Mouse (Mus musculus) neural tube, embryonic 12.5 days (tissue): ENCODE data around the gene Nr4a2. TPM values are rescaled to one million over a fixed set of nuclear protein-coding genes. Genes with fewer than 3 reads are reported as not detected.

Experiments used
- ATAC-seq: fragments of 200-750 bp; cut with Nextera tagmentation; 2 replicates; pipeline ENCODE4 v1.8.0; 2017; ENCODE audit warnings: low read depth, mild to moderate bottlenecking, moderate TSS enrichment, moderate library complexity; ENCODE audit not compliant: low FRiP score
- H3K27ac ChIP-seq: fragments of 300-500 bp; sonication (generic); 2 replicates; pipeline ENCODE4 v1.5.1; 2016
- H3K27me3 ChIP-seq: fragments of 300-500 bp; sonication (generic); replicated peaks from 2 replicates; pipeline ENCODE4 v1.6.1; 2016; ENCODE audit warnings: mild to moderate bottlenecking
- H3K36me3 ChIP-seq: fragments of 300-500 bp; sonication (generic); 2 replicates; pipeline ENCODE4 v1.6.1; 2016; ENCODE audit warnings: mild to moderate bottlenecking
- H3K4me1 ChIP-seq: fragments of 300-500 bp; sonication (generic); 2 replicates; pipeline ENCODE4 v1.6.1; 2016
- H3K4me2 ChIP-seq: fragments of 300-500 bp; sonication (generic); replicated peaks from 2 replicates; pipeline ENCODE4 v1.6.1; 2016; ENCODE audit warnings: mild to moderate bottlenecking
- H3K4me3 ChIP-seq: fragments of 300-500 bp; sonication (generic); 2 replicates; pipeline ENCODE4 v1.5.1; 2016
- H3K9ac ChIP-seq: fragments of 300-500 bp; sonication (generic); 2 replicates; pipeline ENCODE4 v1.6.1; 2016; ENCODE audit warnings: mild to moderate bottlenecking
- H3K9me3 ChIP-seq: fragments of 300-500 bp; sonication (generic); 2 replicates; pipeline ENCODE4 v1.6.1; 2016; ENCODE audit warnings: mild to moderate bottlenecking
- WGBS: fragments of 180-500 bp; shearing (Covaris S2); methylation state at CpG from one replicate; pipeline ENCODE4 v1.1.7; 2016; 5-methylcytosine and 5-hydroxymethylcytosine counted together
- polyA plus RNA-seq: library from polyadenylated mRNA; unstranded; fragments of >200 nt; fragmentation: Nextera tagmentation; extraction: Ambion mirVana; gene quantifications from 2 replicates; pipeline ENCODE4 v1.2.1, GENCODE M21; 2016

Gene Nr4a2
- polyA plus RNA-seq, 1 experiment from 2014 or later: 20.7 TPM

DNA sequence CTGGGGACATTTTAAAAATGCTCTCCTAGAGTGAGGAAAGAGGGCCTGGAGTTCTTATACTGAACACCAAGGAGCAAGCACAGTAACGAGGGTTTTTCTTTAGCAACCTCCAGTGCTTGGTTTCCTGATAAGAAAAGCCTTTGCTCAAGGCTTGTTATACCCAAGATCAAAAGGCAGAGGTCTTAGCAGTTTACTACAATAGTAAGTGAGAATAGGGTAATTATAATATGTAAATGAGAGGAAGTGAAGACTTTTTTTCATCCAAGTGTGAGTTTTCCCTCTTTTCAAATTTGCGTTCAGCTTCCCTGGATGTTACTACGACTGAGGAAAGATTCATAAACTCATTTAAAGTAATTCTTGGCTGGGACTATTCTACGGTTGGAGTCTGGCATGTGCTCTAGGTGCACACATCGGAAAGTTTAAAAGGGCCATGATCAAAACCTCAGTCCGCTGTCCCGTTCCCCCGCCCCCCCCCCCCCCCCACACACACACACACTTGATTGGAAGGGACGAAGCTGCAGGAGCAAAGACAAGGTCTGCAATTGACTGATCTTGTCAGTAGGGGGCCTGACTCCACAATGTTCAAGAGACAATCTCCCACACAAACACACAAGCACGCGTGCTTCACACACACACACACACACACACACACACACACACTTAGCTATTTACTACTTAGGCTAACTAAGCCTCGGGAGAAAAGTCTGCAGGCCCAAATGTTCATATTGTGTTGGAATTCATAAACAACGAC is 6.4 kb downstream of the Nr4a2 start:
- WGBS: 5% methylated on average over 13 of the region's 13 CpGs
- Histone ChIP-seq H3K4me1 (peaks cover 16% of the 10 kb centered on the region), H3K27me3 (peaks cover 28% of the 10 kb centered on the region), H3K9me3 (no peaks in the 10 kb centered on the region), H3K27ac (no peak overlapping the region), H3K4me3 (peak overlapping the region; percentile 79), H3K36me3 (no peaks in the 10 kb centered on the region), H3K4me2 (peak overlapping the region; percentile 90), H3K9ac (0 out of 2 replicates have a peak overlapping the region, but pooled peaks have one; percentile 49)
- no peak for ATAC-seq

DNA sequence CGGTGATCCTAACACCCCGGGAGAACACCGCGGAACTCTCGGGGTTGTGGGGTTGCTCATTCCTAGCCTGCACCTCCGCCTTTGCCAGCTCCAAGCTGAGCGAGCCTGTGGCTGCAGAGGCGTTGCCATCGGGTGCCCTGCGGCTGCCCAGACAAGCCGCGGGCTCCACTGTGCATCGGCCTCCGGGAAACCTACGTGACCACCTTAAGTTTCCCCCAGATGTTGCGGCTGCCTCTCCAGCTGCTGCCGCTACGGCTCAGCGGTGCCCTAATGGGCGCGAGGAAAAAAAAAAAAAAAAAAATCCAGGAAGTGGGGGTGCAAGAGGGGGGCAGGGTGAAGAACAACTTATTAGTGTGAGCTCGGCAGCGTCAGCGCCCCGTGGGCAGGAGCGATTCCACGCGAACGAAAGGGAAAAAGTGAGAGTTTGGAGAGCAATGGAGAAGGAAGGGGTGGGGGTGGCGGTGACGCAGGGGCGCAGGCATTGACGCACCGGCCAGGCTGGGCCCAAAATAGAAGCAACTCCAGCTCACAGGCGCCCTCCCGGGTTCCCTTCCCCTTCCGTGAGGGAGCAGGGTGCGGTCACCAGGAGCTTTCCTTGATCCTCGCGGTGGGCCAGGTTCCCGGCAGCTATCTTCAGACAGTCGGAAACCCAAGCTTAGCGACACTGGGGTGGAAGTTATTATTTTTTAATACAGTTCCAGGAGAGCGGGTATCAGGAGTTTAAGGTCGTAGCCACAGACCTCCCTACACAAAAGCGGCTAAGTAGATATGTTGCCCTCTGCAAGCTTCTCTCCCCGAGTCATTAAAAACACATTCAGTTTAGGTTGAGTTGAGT is 7.2 kb downstream of the Nr4a2 start:
- peak overlapping the region; percentile 90 for H3K4me2 ChIP-seq
- no peaks in the 10 kb centered on the region for H3K9me3 ChIP-seq
- under 1% methylated on average over 47 of the region's 47 CpGs for WGBS
- no peaks in the 10 kb centered on the region for H3K36me3 ChIP-seq
- ATAC-seq: peak; percentile 9
- H3K4me3 ChIP-seq: peak overlapping the region; percentile 79
- peak overlapping the region; percentile 49 for H3K9ac ChIP-seq
- no peak overlapping the region for H3K27ac ChIP-seq
- H3K4me1 ChIP-seq: peaks cover 23% of the 10 kb centered on the region
- H3K27me3 ChIP-seq: peaks cover 36% of the 10 kb centered on the region

DNA sequence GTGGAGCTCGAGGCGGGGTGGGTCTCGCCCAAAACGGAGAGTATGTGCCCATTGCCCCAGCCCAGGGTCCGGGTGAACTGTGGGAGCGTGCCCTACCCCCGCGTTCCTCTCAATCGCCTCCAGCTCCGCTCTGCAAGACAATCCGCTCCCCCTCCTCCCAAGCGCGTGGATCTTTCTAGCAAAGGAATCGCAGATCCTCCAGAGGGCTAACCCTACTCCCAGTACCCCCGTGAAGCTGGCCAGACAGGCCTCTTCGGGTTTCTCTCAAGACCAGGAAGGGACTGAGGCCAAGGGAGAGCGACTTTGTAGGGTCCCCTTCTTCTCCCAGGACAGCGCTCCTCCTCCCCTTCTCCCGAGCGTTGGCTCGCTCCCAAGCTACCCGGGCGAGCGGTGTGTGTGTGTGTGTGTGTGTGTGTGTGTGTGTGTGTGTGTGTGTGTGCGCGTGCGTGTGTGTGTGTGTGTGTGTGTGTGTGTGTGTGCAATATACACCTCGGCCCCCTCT is 7.9 kb downstream of the Nr4a2 start:
- H3K4me1 ChIP-seq: peaks cover 28% of the 10 kb centered on the region

DNA sequence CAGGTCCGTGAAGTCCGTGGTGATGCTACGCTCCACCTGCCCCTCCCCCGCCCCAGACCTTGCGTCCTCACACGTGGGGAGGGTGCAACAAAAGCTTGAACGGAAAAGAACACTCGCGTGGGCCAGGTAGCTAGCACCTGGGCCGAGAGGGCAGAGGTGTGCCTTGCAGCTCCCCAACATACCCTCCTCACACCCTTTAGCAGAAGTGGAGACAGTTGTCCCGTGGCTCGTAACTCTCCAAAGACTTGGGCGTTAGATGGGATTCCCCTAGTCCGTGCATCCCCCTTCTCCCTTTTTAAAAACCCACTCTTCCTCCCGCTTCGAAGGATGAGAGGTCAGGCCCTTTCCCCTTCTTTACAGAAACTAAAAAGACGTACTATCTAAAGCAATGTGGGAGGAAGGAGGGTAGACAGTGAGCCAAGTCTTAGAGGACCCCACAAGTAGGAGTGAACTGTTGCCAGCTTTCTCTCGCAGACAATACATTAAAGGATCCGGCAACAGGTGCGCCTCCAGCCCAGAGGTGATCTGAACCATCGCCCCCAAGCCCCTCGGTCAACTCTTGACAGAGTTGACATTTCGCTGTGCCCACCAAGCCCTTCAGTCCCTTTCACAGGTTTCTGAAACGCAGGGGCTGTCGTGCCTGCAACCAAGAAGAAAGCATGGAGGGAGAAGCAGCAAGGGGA is 8.5 kb downstream of the Nr4a2 start:
- Histone ChIP-seq H3K4me2 (peak overlapping the region; percentile 90), H3K4me3 (peak overlapping the region; percentile 79), H3K27me3 (peaks cover 42% of the 10 kb centered on the region), H3K9ac (peak overlapping the region; percentile 49), H3K36me3 (no peaks in the 10 kb centered on the region), H3K9me3 (no peaks in the 10 kb centered on the region), H3K27ac (no peak overlapping the region), H3K4me1 (peaks cover 28% of the 10 kb centered on the region)
- no peak; the same call in 1 of the 2 replicates for ATAC-seq
- under 1% methylated on average over 25 of the region's 25 CpGs for WGBS

More for the DNA sequence above, 7.9 kb downstream of the Nr4a2 start:
- H3K27ac ChIP-seq: no peak overlapping the region
- H3K36me3 ChIP-seq: no peaks in the 10 kb centered on the region
- peak overlapping the region; percentile 90 for H3K4me2 ChIP-seq
- under 1% methylated on average over 24 of the region's 28 CpGs for WGBS
- H3K9me3 ChIP-seq: no peaks in the 10 kb centered on the region
- peak overlapping the region; percentile 79 for H3K4me3 ChIP-seq
- peak overlapping the region; percentile 49 for H3K9ac ChIP-seq
- peaks cover 39% of the 10 kb centered on the region for H3K27me3 ChIP-seq
- ATAC-seq: peak; percentile 15

DNA sequence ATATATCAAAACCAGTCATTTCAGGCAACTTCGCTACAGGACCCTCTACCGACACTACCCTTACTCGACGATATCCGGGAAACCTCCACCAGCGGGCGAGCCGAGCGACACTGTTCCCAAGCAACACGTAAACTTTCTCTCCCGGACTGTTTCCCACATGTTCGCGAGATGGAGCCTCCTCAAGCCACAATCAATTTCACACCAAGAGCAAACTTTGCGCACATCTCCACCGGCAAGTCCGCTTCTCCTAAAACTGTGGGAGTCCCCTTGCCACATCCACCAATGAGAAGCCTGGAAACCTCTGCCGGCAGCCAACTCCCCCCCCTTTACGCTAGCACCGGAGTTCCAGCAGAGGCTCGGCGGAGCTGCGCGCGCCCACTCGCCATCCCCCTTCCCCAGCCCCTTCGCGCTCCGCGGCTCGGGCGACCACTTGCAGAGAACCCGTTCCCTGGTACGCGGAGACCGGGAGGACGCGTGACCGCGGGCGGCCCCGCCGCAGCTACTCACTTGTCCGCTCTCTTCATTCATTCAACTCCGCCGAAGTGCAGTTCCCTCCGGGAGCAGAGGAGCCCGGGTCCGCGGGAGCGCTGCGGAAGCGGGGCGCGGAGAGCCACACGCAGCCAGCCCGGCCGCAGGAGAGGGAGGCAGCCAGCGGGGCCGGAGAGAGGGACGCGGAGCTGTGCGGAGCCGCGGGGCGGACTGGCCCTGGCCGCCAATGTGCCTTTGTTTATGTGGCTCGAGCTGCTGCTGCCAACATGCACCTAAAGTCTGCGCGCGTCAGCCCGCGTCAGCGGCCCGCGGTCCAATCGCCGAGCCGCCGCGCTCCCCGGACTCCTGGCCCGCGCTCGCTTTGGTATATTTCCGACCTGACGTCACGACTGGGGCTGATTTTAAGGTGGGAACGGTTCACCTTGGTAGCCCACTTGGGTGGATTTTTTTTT is 9.3 kb downstream of the Nr4a2 start:
- no peaks in the 10 kb centered on the region for H3K36me3 ChIP-seq
- no peak overlapping the region for H3K27ac ChIP-seq
- H3K27me3 ChIP-seq: peaks cover 51% of the 10 kb centered on the region
- peak overlapping the region; percentile 79 for H3K4me3 ChIP-seq
- H3K9ac ChIP-seq: peak overlapping the region; percentile 65
- H3K9me3 ChIP-seq: no peaks in the 10 kb centered on the region
- H3K4me1 ChIP-seq: peaks cover 36% of the 10 kb centered on the region
- under 1% methylated on average over 86 of the region's 88 CpGs for WGBS
- ATAC-seq: peak; percentile 73
- H3K4me2 ChIP-seq: peak overlapping the region; percentile 90

DNA sequence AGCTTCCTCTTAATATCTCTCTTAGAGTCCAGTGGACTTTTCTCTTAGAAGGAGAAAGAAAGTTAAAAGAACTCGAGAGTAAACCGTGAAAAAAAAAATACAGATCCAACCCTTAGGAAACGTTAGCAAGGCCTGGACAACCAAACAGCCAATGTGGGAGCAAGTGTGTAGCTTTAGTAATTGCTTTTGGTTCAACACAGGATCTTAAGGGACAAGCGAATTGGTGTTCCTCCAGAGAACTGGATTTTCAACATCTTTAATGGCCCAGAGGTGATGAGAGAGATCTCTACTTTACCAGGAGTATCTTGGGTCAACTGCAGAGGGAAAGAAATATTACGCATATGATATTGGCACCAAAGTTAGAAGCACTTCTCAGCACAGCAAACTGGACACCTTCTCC is 10.4 kb downstream of the Nr4a2 start:
- peaks cover 37% of the 10 kb centered on the region for H3K4me1 ChIP-seq

DNA sequence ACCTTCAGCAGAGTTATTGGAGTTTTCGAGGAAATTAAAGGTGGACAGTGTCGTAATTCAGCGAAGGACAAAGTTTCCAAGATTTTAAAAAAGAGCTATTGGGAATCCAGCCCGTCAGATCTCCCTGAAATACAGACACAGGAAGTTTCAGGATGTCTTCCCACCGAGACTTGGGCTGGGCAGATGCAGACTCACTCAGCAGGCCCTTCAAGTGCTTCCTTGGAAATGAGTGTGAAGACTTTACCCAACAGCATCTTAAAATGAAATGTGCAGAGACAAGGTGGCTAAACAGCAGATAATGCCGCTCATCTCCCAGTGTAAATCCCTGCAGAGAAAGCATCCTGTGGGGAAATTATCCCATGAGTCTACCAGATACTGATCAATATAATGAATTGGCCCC is 10.9 kb downstream of the Nr4a2 start:
- Histone ChIP-seq H3K4me1 (peaks cover 37% of the 10 kb centered on the region), H3K4me2 (no peak overlapping the region; the same call in 1 of the 2 replicates)
- 7% methylated on average over 6 of the region's 6 CpGs for WGBS

More for the DNA sequence above, 10.4 kb downstream of the Nr4a2 start:
- peaks cover 61% of the 10 kb centered on the region for H3K27me3 ChIP-seq
- no peak for ATAC-seq
- no peak overlapping the region for H3K9ac ChIP-seq
- H3K27ac ChIP-seq: no peak overlapping the region
- H3K9me3 ChIP-seq: no peaks in the 10 kb centered on the region
- WGBS: 13% methylated on average over 5 of the region's 5 CpGs
- H3K4me3 ChIP-seq: peak overlapping the region; percentile 79; the same call in 1 of the 2 replicates
- no peaks in the 10 kb centered on the region for H3K36me3 ChIP-seq
- H3K4me2 ChIP-seq: peak overlapping the region; percentile 90

DNA sequence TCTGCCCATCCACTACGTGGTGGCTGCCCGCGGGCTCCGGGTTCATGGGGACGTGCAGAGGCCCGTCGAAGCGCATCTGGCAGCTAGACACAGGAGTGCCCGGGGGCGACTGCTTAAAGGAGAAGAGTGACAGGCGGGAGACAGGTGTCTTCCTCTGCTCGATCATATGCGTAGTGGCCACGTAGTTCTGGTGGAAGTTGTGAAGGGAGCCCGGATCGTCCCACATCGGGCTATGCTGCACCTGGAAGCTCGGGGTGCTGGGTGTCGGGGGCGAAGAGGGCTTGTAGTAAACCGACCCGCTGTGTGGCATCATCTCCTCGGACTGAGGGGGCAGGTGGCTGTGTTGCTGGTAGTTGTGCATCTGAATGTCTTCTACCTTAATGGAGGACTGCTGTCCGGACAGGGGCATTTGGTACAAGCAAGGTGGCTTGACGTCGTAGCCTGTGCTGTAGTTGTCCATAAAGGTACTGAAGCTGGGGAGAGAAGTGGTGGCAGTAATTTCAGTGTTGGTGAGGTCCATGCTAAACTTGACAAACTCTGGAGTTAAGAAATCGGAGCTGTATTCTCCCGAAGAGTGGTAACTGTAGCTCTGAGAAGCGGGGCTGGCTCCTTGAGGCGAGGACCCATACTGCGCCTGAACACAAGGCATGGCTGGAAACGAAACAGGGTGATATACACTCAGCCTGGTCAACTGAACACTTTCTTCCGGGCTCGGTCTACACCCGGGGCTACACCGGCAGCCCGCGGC is 11.8 kb downstream of the Nr4a2 start:
- H3K9me3 ChIP-seq: no peaks in the 10 kb centered on the region
- no peaks in the 10 kb centered on the region for H3K36me3 ChIP-seq
- peaks cover 33% of the 10 kb centered on the region for H3K4me1 ChIP-seq
- WGBS: 2% methylated on average over 38 of the region's 38 CpGs
- H3K27ac ChIP-seq: no peak overlapping the region
- H3K4me2 ChIP-seq: peak overlapping the region; percentile 48
- 0 out of 2 replicates have a peak overlapping the region, but pooled peaks have one; percentile 29 for H3K9ac ChIP-seq
- H3K27me3 ChIP-seq: peaks cover 72% of the 10 kb centered on the region
- peak overlapping the region; percentile 19 for H3K4me3 ChIP-seq
- no peak for ATAC-seq

More for the DNA sequence above, 10.9 kb downstream of the Nr4a2 start:
- peaks cover 66% of the 10 kb centered on the region for H3K27me3 ChIP-seq
- no peak for ATAC-seq
- H3K4me3 ChIP-seq: peak overlapping the region; percentile 15; the same call in 1 of the 2 replicates
- no peak overlapping the region for H3K9ac ChIP-seq
- H3K27ac ChIP-seq: no peak overlapping the region
- H3K9me3 ChIP-seq: no peaks in the 10 kb centered on the region
- H3K36me3 ChIP-seq: no peaks in the 10 kb centered on the region

DNA sequence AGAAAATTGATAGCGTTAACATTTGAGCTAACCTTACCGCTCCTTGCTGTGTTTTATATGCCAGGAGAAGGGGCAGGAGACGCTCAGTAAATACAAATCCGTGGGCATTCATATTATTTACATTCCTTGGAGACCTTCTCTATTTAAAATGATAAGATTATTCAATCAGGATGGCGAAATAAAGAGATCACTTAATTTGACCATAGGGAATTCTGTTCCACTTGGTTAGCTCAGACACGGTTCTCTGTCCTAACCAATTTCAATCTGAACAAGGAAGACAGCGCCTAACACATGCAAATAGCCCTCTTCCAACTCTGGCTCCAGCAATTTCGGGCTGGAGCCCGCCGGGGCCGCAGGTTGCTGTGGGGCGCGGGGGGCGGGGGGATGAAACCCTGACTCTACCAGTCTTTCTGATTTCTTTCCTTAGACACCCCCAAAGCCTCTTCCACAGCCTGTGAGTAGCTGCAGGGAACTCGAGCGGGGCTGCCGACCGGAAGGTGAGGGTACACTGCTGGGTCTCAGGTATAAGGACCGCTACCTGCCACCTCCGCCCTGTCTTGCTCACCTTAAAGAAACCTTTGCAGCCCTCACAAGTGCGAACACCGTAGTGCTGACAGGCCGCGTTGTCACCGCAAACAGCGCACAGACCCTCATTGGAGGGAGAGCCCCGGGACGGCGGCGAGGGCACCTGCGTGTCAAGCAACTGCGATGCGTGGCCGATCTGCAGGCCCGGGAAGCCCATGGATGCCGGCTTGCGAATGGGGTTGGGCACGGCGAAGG is 12.6 kb downstream of the Nr4a2 start:
- H3K4me3 ChIP-seq: peak overlapping the region; percentile 19
- ATAC-seq: no peak
- WGBS: 3% methylated on average over 39 of the region's 39 CpGs
- no peaks in the 10 kb centered on the region for H3K9me3 ChIP-seq
- peak overlapping the region; percentile 48 for H3K4me2 ChIP-seq
- no peak overlapping the region for H3K27ac ChIP-seq
- peaks cover 33% of the 10 kb centered on the region for H3K4me1 ChIP-seq
- 0 out of 2 replicates have a peak overlapping the region, but pooled peaks have one; percentile 29 for H3K9ac ChIP-seq
- peaks cover 77% of the 10 kb centered on the region for H3K27me3 ChIP-seq
- no peaks in the 10 kb centered on the region for H3K36me3 ChIP-seq

DNA sequence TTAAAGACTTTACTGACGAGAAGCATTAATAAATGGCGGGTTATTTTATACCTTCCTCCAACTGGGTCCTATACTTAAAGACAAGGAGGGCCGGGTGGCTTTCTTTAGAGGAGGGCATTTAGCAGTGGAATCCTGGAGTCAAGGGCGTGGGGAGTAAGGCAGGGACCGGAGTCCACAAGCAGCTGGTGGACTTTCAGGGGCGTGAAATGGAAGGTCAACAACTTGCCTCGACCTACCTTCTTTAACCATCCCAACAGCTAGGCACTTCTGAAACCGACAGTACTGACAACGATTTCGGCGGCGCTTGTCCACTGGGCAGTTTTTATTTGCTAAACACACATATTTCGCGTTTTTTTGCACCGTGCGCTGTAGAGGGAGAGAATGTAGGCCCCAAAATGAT is 13.4 kb downstream of the Nr4a2 start:
- Histone ChIP-seq H3K4me3 (0 out of 2 replicates have a peak overlapping the region, but pooled peaks have one; percentile 7), H3K9ac (no peak overlapping the region), H3K27ac (no peak overlapping the region), H3K36me3 (no peaks in the 10 kb centered on the region), H3K9me3 (no peaks in the 10 kb centered on the region), H3K4me1 (peaks cover 27% of the 10 kb centered on the region), H3K4me2 (peak overlapping the region; percentile 37), H3K27me3 (peaks cover 81% of the 10 kb centered on the region)
- 3% methylated on average over 16 of the region's 16 CpGs for WGBS
- ATAC-seq: no peak
